Mouse (Mus musculus): ENCODE measurements around the gene Dnajc5.

The Dnajc5 gene

GRCm38 (mm10) chr2:181519201-181519600 is 1.1 kb upstream of the Dnajc5 start:
- DNase-seq, result no peak

- DNase-seq, result no peak
Observed at GRCm38 (mm10) chr2:181520936-181521227, 597 bp downstream of the Dnajc5 start.

- no peak for DNase-seq
Observed at GRCm38 (mm10) chr2:181521491-181521890, 1.2 kb downstream of the Dnajc5 start.

GRCm38 (mm10) chr2:181522811-181523210 is 2.5 kb downstream of the Dnajc5 start:
- peak; percentile 59 for DNase-seq

- DNase-seq, result no peak
Observed at GRCm38 (mm10) chr2:181525526-181525925, 5.2 kb downstream of the Dnajc5 start.

- no peak for DNase-seq
Observed at GRCm38 (mm10) chr2:181529076-181529475, 8.8 kb downstream of the Dnajc5 start.

- DNase-seq, result no peak
Observed at GRCm38 (mm10) chr2:181532589-181532988, 12.3 kb downstream of the Dnajc5 start.

GRCm38 (mm10) chr2:181536410-181536809 is 16.1 kb downstream of the Dnajc5 start:
- DNase-seq, result no peak

GRCm38 (mm10) chr2:181537444-181538047 is 17.3 kb downstream of the Dnajc5 start:
- DNase-seq, result no peak

GRCm38 (mm10) chr2:181541761-181542380 is 21.6 kb downstream of the Dnajc5 start:
- peak; percentile 72 for DNase-seq

- no peak for DNase-seq
Observed at GRCm38 (mm10) chr2:181546142-181546541, 25.9 kb downstream of the Dnajc5 start.

GRCm38 (mm10) chr2:181548227-181548626 is 27.9 kb downstream of the Dnajc5 start:
- no peak for DNase-seq

GRCm38 (mm10) chr2:181548682-181549081 is 28.4 kb downstream of the Dnajc5 start:
- no peak for DNase-seq

- no peak for DNase-seq
Observed at GRCm38 (mm10) chr2:181550233-181550632, 29.9 kb downstream of the Dnajc5 start.

GRCm38 (mm10) chr2:181553772-181554171 is 33.5 kb downstream of the Dnajc5 start:
- DNase-seq, result no peak

GRCm38 (mm10) chr2:181567338-181567737 is 47.1 kb downstream of the Dnajc5 start:
- DNase-seq, result no peak

- DNase-seq, result peak; percentile 61
Observed at GRCm38 (mm10) chr2:181568272-181569008, 48.2 kb downstream of the Dnajc5 start.

- no peak for DNase-seq
Observed at GRCm38 (mm10) chr2:181569856-181570255, 49.6 kb downstream of the Dnajc5 start.

- DNase-seq, result peak; percentile 56
Observed at GRCm38 (mm10) chr2:181570375-181570774, 50.1 kb downstream of the Dnajc5 start.

- peak; percentile 89 for DNase-seq
Observed at GRCm38 (mm10) chr2:181570921-181571595, 50.8 kb downstream of the Dnajc5 start.

GRCm38 (mm10) chr2:181571941-181572670 is 51.8 kb downstream of the Dnajc5 start:
- DNase-seq, result peak; percentile 69

GRCm38 (mm10) chr2:181572921-181573920 is 52.9 kb downstream of the Dnajc5 start:
- DNase-seq, result peak; percentile 87

Data from cerebellum, adult 9-10 months (tissue).